In the genomic region with DNA sequence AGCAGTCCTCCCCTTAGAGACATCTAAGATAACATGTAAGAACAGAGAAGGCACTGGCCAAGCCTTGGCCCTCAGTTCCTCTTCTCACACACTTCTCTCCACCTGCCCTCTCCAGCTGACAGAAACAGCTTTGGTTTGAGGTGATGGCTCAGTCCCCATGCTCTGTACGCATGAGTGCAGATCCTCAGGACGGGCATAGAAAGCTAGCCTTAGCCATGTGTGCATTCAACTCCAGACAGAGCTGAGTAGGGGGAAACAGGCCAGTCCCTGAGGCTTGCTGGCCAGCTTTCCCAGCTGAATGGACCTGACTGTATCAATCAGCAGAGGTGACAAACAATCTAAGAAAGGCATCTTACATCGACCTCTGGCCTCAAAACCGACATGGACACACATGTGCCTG, we compare ENCODE assay signal across 20 mouse cellular contexts.
DNase-seq lines count a peak whose midpoint lies in the region; ATAC-seq and TF ChIP-seq lines count a peak whose summit lies in the region.
"Had no signal": no experiment of that assay in that cellular context is flagged by ENCODE, and none has a peak within 500 bp of the region (broad histone marks: within the 10 kb centered on the region; RNA-seq: fewer than 3 reads in every experiment).

No protein-coding gene starts in this region.

- no peak overlapping the region for H3K9ac ChIP-seq in forebrain, embryonic 16.5 days (replicated peaks; ENCODE audit: low read depth, low read length)
- H3K9ac ChIP-seq in midbrain, embryonic 11.5 days (ENCODE audit: low read length), result no peak overlapping the region
- H3K9ac ChIP-seq: forebrain, postnatal 0 days; heart, embryonic 15.5 days; hindbrain, embryonic 14.5 days; limb, embryonic 12.5 days; liver, embryonic 12.5 days had no signal

- H3K27ac ChIP-seq in forebrain, embryonic 16.5 days (ENCODE audit: low read length), result no peak overlapping the region
- no peak overlapping the region for H3K27ac ChIP-seq in forebrain, embryonic 10.5 days
- H3K27ac ChIP-seq in midbrain, embryonic 11.5 days (ENCODE audit: low read depth, low read length), result no peak overlapping the region
- H3K27ac ChIP-seq in midbrain, embryonic 10.5 days (replicated peaks), result no peak overlapping the region
- peak overlapping the region; percentile 23; the same call in 1 of the 2 replicates for H3K27ac ChIP-seq in bone marrow, adult 2 months (ENCODE audit: control insufficient read depth, insufficient read depth, low read depth, low read length, poor library complexity)
- H3K27ac ChIP-seq: heart, embryonic 15.5 days; hindbrain, embryonic 14.5 days; kidney, postnatal 0 days; limb, embryonic 12.5 days; liver, embryonic 12.5 days had no signal

- TF ChIP-seq POLR2A in bone marrow, adult 2 months (IDR thresholded peaks at IDR 0.05; ENCODE audit: borderline replicate concordance, control insufficient read depth, low read depth, low read length), result no peak

- no peak for DNase-seq in forebrain, embryonic 10.5 days (ENCODE audit: extremely low spot score, low spot score)
- DNase-seq in midbrain, embryonic 11.5 days (ENCODE audit: low spot score, missing footprints), result peak; percentile 61
- no peak for DNase-seq in midbrain, embryonic 10.5 days (ENCODE audit: low spot score)
- DNase-seq in B cell, adult 2 months, result peak; percentile 10 to 13
- DNase-seq in gastrocnemius, postnatal 25 days, result no peak
- DNase-seq: adrenal gland, postnatal 14 days; embryo, embryonic 11 days; forebrain, postnatal 0 days; heart, postnatal 36 days; kidney, adult 2 months; lung, adult 2 months; lung, postnatal 14 days; midbrain, embryonic 14.5 days had no signal

- TF ChIP-seq CTCF in bone marrow, adult 2 months (IDR thresholded peaks at IDR 0.05; ENCODE audit: control insufficient read depth, insufficient read depth, low read length), result no peak

- no peak overlapping the region for H3K4me2 ChIP-seq in forebrain, embryonic 16.5 days (ENCODE audit: low read length)
- no peak overlapping the region for H3K4me2 ChIP-seq in midbrain, embryonic 11.5 days
- H3K4me2 ChIP-seq: heart, embryonic 15.5 days; hindbrain, embryonic 14.5 days; limb, embryonic 12.5 days; liver, embryonic 12.5 days had no signal

- peak; percentile 15; the same call in 1 of the 2 replicates for ATAC-seq in forebrain, embryonic 16.5 days
- ATAC-seq in midbrain, embryonic 11.5 days (ENCODE audit: low FRiP score), result no peak
- ATAC-seq: forebrain, postnatal 0 days; liver, embryonic 12.5 days had no signal

- no peaks in the 10 kb centered on the region for H3K36me3 ChIP-seq in forebrain, embryonic 16.5 days (ENCODE audit: control insufficient read depth, insufficient read depth)
- H3K36me3 ChIP-seq in forebrain, embryonic 10.5 days (replicated peaks), result no peaks in the 10 kb centered on the region
- no peaks in the 10 kb centered on the region for H3K36me3 ChIP-seq in midbrain, embryonic 11.5 days (ENCODE audit: control insufficient read depth, insufficient read depth, low read length)
- no peaks in the 10 kb centered on the region for H3K36me3 ChIP-seq in midbrain, embryonic 10.5 days
- H3K36me3 ChIP-seq: heart, embryonic 15.5 days; limb, embryonic 12.5 days; liver, embryonic 12.5 days had no signal

- H3K4me3 ChIP-seq in forebrain, embryonic 16.5 days (replicated peaks; ENCODE audit: low read length), result no peak overlapping the region
- no peak overlapping the region for H3K4me3 ChIP-seq in forebrain, embryonic 10.5 days
- no peak overlapping the region for H3K4me3 ChIP-seq in midbrain, embryonic 11.5 days (ENCODE audit: low read depth, low read length)
- H3K4me3 ChIP-seq in midbrain, embryonic 10.5 days, result no peak overlapping the region
- H3K4me3 ChIP-seq in bone marrow, adult 2 months (replicated peaks; ENCODE audit: control insufficient read depth, low read depth, low read length), result no peak overlapping the region
- H3K4me3 ChIP-seq: heart, embryonic 15.5 days; limb, embryonic 12.5 days; liver, embryonic 12.5 days had no signal

- 0 out of 2 replicates have a peak, but pooled peaks cover 2% of the 10 kb centered on the region for H3K4me1 ChIP-seq in forebrain, embryonic 16.5 days (replicated peaks; ENCODE audit: control insufficient read depth, insufficient read depth, low read length)
- H3K4me1 ChIP-seq in forebrain, embryonic 10.5 days, result no peaks in the 10 kb centered on the region
- peaks cover 2% of the 10 kb centered on the region; the same call in 1 of the 2 replicates for H3K4me1 ChIP-seq in midbrain, embryonic 11.5 days (ENCODE audit: control insufficient read depth, insufficient read depth, low read length)
- H3K4me1 ChIP-seq in midbrain, embryonic 10.5 days, result peaks cover 12% of the 10 kb centered on the region
- H3K4me1 ChIP-seq in bone marrow, adult 2 months (ENCODE audit: control insufficient read depth, insufficient read depth, low read length), result peaks cover 2% of the 10 kb centered on the region
- H3K4me1 ChIP-seq: heart, embryonic 15.5 days; limb, embryonic 12.5 days; liver, embryonic 12.5 days had no signal

- H3K9me3 ChIP-seq in forebrain, embryonic 16.5 days (ENCODE audit: control insufficient read depth, low read length), result no peaks in the 10 kb centered on the region
- no peaks in the 10 kb centered on the region for H3K9me3 ChIP-seq in forebrain, embryonic 10.5 days
- H3K9me3 ChIP-seq in midbrain, embryonic 11.5 days (ENCODE audit: control insufficient read depth, low read length), result no peaks in the 10 kb centered on the region
- no peaks in the 10 kb centered on the region for H3K9me3 ChIP-seq in midbrain, embryonic 10.5 days (replicated peaks)
- H3K9me3 ChIP-seq: heart, embryonic 15.5 days; limb, embryonic 12.5 days; liver, embryonic 12.5 days had no signal

- 74% methylated on average over 4 of the region's 4 CpGs for WGBS in forebrain, embryonic 16.5 days
- WGBS in forebrain, embryonic 10.5 days, result 84% methylated on average over 4 of the region's 4 CpGs
- 72% methylated on average over 4 of the region's 4 CpGs for WGBS in midbrain, embryonic 11.5 days
- WGBS in midbrain, embryonic 10.5 days, result 81% methylated on average over 4 of the region's 4 CpGs
- 55% methylated on average over 4 of the region's 4 CpGs for WGBS in bone marrow, adult 2 months

- no peaks in the 10 kb centered on the region for H3K27me3 ChIP-seq in forebrain, embryonic 16.5 days (replicated peaks; ENCODE audit: control insufficient read depth, insufficient read depth, low read length)
- H3K27me3 ChIP-seq in forebrain, embryonic 10.5 days (ENCODE audit: poor library complexity, severe bottlenecking), result no peaks in the 10 kb centered on the region
- H3K27me3 ChIP-seq in midbrain, embryonic 11.5 days (ENCODE audit: control insufficient read depth, insufficient read depth, low read length), result no peaks in the 10 kb centered on the region
- H3K27me3 ChIP-seq in midbrain, embryonic 10.5 days (ENCODE audit: low read depth, poor library complexity, severe bottlenecking), result no peaks in the 10 kb centered on the region
- H3K27me3 ChIP-seq: heart, embryonic 15.5 days; limb, embryonic 12.5 days; liver, embryonic 12.5 days had no signal

Comparison
In these comparisons a context has a peak if more than half of its experiments do, and no peak if none do; other contexts are left out.
1. DNase-seq: peak in midbrain, embryonic 11.5 days (single experiment) and B cell, adult 2 months (2 of 2); none in forebrain, embryonic 10.5 days (single experiment), midbrain, embryonic 10.5 days (single experiment) and gastrocnemius, postnatal 25 days (single experiment).